Mouse (Mus musculus): ENCODE results near the gene Mto1.

- no peak for TF ChIP-seq CTCF (IDR thresholded peaks at IDR 0.05 in 2 of 3, conservative IDR thresholded peaks at IDR 0.05 in 1 of 3; ENCODE audit: control insufficient read depth in 1 of 3, insufficient read depth in 1 of 3, low read depth in 2 of 3, low read length in 3 of 3, poor library complexity in 1 of 3, severe bottlenecking in 1 of 3)
- TF ChIP-seq SIN3A (IDR thresholded peaks at IDR 0.05; ENCODE audit: low read length) = no peak
- no peak for TF ChIP-seq NRF1 (IDR thresholded peaks at IDR 0.05; ENCODE audit: insufficient read depth, low read depth, low read length, poor library complexity, severe bottlenecking)
- no peak for TF ChIP-seq ELF1 (IDR thresholded peaks at IDR 0.05; ENCODE audit: low read depth, low read length)
- no peak for TF ChIP-seq POLR2A (IDR thresholded peaks at IDR 0.05; ENCODE audit: control insufficient read depth in 1 of 2, insufficient read depth in 1 of 2, low read depth in 1 of 2, low read length in 2 of 2, poor library complexity in 1 of 2)
- TF ChIP-seq ZKSCAN1 (IDR thresholded peaks at IDR 0.05; ENCODE audit: low read depth, low read length) = no peak
- no peak for TF ChIP-seq SMC3 (IDR thresholded peaks at IDR 0.05; ENCODE audit: low read depth, low read length)
- no peak for TF ChIP-seq MEF2A (IDR thresholded peaks at IDR 0.05; ENCODE audit: extremely low read depth, insufficient replicate concordance, low read depth, low read length, poor library complexity, severe bottlenecking)
- TF ChIP-seq EP300 (IDR thresholded peaks at IDR 0.05; ENCODE audit: low read depth in 1 of 2, low read length in 2 of 2) = no peak
- no peak for TF ChIP-seq MXI1 (IDR thresholded peaks at IDR 0.05; ENCODE audit: low read depth, low read length)
Measured at GRCm38 (mm10) chr9:78473588-78473987, 25.6 kb downstream of the Mto1 start.
